Mouse (Mus musculus) frontal cortex, postnatal 25 days (tissue): ENCODE measurements around the gene Ctnnbl1.

Experiments used
- DNase-seq, 2 experiments: peaks; one replicate each; pipeline ENCODE4 v3.0.0; 2022; ENCODE audit warnings: low spot score in 2 of 2

Gene Ctnnbl1

GRCm38 (mm10) chr2:157936676-157937075 is 199.5 kb downstream of the Ctnnbl1 start:
- DNase-seq, result no peak

GRCm38 (mm10) chr2:157940586-157941185 is 203.5 kb downstream of the Ctnnbl1 start:
- DNase-seq, result no peak
